Mouse (Mus musculus) left cerebral cortex, postnatal 25 days (tissue): ENCODE results near the gene Tnfrsf22. TPM values are rescaled to one million over a fixed set of nuclear protein-coding genes. Genes with fewer than 3 reads are reported as not detected.

Source experiments
- DNase-seq, 2 experiments: peaks; one replicate each; pipeline ENCODE4 v3.0.0; 2022; ENCODE audit warnings: low spot score in 2 of 2, mixed read lengths in 1 of 2
- intact Hi-C: fragments of 180-260 bp; cut with DNase I; formaldehyde crosslinking; loops from one replicate; pipeline ENCODE4 v1.15.1; 2025
- total RNA-seq, 2 experiments: library from RNA; stranded (reverse); gene quantifications; 2 replicates each; pipeline ENCODE4 v1.2.3; 2021

Tnfrsf22 gene
- total RNA-seq, 2 experiments from 2014 or later, result 1.0 to 1.4 TPM

- no peak for DNase-seq
- intact Hi-C loops, result no loop called here
These were observed 57.2 kb downstream of the Tnfrsf22 start for GRCm38 (mm10) chr7:143592255-143592654.

GRCm38 (mm10) chr7:143588006-143588405 is 61.5 kb downstream of the Tnfrsf22 start:
- intact Hi-C loops, result loop anchor here (5.0 kb wide), 1 partner anchor 109 kb away; no protein-coding TSS in a partner anchor

GRCm38 (mm10) chr7:143587586-143587985 is 61.9 kb downstream of the Tnfrsf22 start:
- intact Hi-C loops, result loop anchor here (5.0 kb wide), 1 partner anchor 110 kb away; no protein-coding TSS in a partner anchor
- DNase-seq, result no peak

More at GRCm38 (mm10) chr7:143588006-143588405, 61.5 kb downstream of the Tnfrsf22 start:
- DNase-seq, result no peak

Other genes starting within 250 kb of the Tnfrsf22 start
- 10 to 100 TPM; 10.7 to 11.4 TPM for gene Cdkn1c, start 188.6 kb downstream of the Tnfrsf22 start, total RNA-seq
- gene Slc22a18, start 175.9 kb downstream of the Tnfrsf22 start, total RNA-seq, result under 1 TPM in 1 of 2 experiments, not detected in 1; 0.78 TPM
- not detected for gene Phlda2, start 146.5 kb downstream of the Tnfrsf22 start, total RNA-seq
- gene Nap1l4, start 100.6 kb downstream of the Tnfrsf22 start, total RNA-seq, result 100 to 1,000 TPM; 104 to 113 TPM
- gene Cars, start 49.6 kb downstream of the Tnfrsf22 start, total RNA-seq, result 10 to 100 TPM; 52.6 to 53.8 TPM
- gene Tnfrsf26, start 20.9 kb downstream of the Tnfrsf22 start, total RNA-seq, result not detected
- 1 to 10 TPM; 1.2 to 1.3 TPM for gene Tnfrsf23, start 36.2 kb upstream of the Tnfrsf22 start, total RNA-seq
- 10 to 100 TPM; 28.7 to 36.8 TPM for gene Osbpl5, start 107.3 kb upstream of the Tnfrsf22 start, total RNA-seq
- gene Mrgprg, start 117.3 kb upstream of the Tnfrsf22 start, total RNA-seq, result not detected
- 1 to 10 TPM; 7.1 to 7.6 TPM for gene Mrgpre, start 134.8 kb upstream of the Tnfrsf22 start, total RNA-seq
- 1 to 10 TPM; 4.8 to 6.6 TPM for gene Nadsyn1, start 173.2 kb upstream of the Tnfrsf22 start, total RNA-seq
- 10 to 100 TPM; 44.1 to 45.9 TPM for gene Dhcr7, start 173.5 kb upstream of the Tnfrsf22 start, total RNA-seq
- not detected for gene Gm498, start 217.2 kb upstream of the Tnfrsf22 start, total RNA-seq